Mouse (Mus musculus) lung, embryonic 14.5 days (tissue): ENCODE results near the gene Sez6l. TPM values are rescaled to one million over a fixed set of nuclear protein-coding genes. Genes with fewer than 3 reads are reported as not detected.

Experiments
- ATAC-seq: fragments of 200-750 bp; cut with Nextera tagmentation; 2 replicates; pipeline ENCODE4 v1.8.0; 2017; ENCODE audit warnings: mild to moderate bottlenecking, moderate TSS enrichment, moderate library complexity; ENCODE audit not compliant: insufficient read depth
- DNase-seq: peaks from one replicate; pipeline ENCODE4 v3.0.0-alpha.2; 2015
- H3K27ac ChIP-seq: fragments of 300-500 bp; sonication (generic); 2 replicates; pipeline ENCODE4 v1.5.1; 2014; ENCODE audit warnings: low read depth, mild to moderate bottlenecking, moderate library complexity
- H3K27me3 ChIP-seq: fragments of 300-500 bp; sonication (generic); 2 replicates; pipeline ENCODE4 v1.6.1; 2014; ENCODE audit warnings: low read length, control low read depth; ENCODE audit not compliant: insufficient read depth
- H3K36me3 ChIP-seq: fragments of 300-500 bp; sonication (generic); 2 replicates; pipeline ENCODE4 v1.6.1; 2014; ENCODE audit warnings: control low read depth; ENCODE audit not compliant: insufficient read depth
- H3K4me1 ChIP-seq: fragments of 300-500 bp; sonication (generic); 2 replicates; pipeline ENCODE4 v1.6.1; 2014; ENCODE audit warnings: antibody characterized with exemption, control low read depth; ENCODE audit not compliant: insufficient read depth
- H3K4me2 ChIP-seq: fragments of 300-500 bp; sonication (generic); 2 replicates; pipeline ENCODE4 v1.6.1; 2014; ENCODE audit warnings: mild to moderate bottlenecking
- H3K4me3 ChIP-seq: fragments of 300-500 bp; sonication (generic); 2 replicates; pipeline ENCODE4 v1.5.1; 2014; ENCODE audit warnings: low read depth, low read length
- H3K9ac ChIP-seq: fragments of 300-500 bp; sonication (generic); 2 replicates; pipeline ENCODE4 v1.6.1; 2014
- H3K9me3 ChIP-seq: fragments of 300-500 bp; sonication (generic); 2 replicates; pipeline ENCODE4 v1.6.1; 2016; ENCODE audit warnings: low read depth, low read length, control low read depth
- CTCF ChIP-seq: IDR thresholded peaks from 2 replicates; pipeline ENCODE4 v1.5.1; 2016; ENCODE audit warnings: antibody characterized with exemption, low read depth
- WGBS: fragments of 180-500 bp; shearing (Covaris S2); extraction: QIAGEN DNeasy Blood & Tissue Kit; methylation state at CpG from one replicate; pipeline ENCODE4 v1.1.7; 2014; 5-methylcytosine and 5-hydroxymethylcytosine counted together
- polyA plus RNA-seq: library from polyadenylated mRNA; unstranded; fragments of >200 nt; fragmentation: Nextera tagmentation; extraction: Ambion mirVana; gene quantifications from 2 replicates; pipeline ENCODE4 v1.2.1, GENCODE M21; 2014

The Sez6l gene
- polyA plus RNA-seq, 1 experiment from 2014 or later: 0.32 TPM

DNA sequence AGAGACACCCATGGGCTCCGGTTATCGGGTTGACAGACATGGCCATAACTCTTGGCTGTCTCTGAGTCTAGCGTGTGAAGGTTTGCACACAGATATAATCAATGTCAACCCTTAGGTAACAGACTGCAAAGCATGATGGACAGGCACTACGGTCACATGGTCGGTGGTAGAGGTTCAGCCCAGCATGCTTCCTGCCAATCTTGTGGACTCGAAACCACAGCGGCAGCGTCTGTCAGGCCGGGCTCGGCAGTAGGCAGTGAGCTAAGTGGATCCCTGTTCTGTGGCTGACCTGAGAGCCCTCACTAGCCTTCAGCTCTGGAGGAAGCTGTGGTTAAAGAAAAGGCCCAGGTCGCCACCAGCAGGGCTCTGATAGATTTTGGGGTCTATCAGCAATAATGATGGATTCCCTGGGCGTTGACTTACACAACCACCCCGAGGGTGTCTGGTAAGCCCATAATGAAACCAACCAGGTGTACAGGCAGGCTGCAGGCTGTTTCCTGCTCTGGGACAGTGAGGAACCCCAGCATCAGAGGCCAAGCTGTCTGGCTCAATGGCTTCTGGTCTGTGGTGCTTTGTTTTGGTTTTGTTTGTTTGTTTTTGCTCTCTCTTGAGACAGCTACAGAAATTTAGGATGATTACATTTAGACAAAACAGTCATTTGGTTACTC lies 192.0 kb downstream of the Sez6l start:
- Histone ChIP-seq H3K4me3 (no peak overlapping the region), H3K27me3 (no peaks in the 10 kb centered on the region), H3K9me3 (no peaks in the 10 kb centered on the region), H3K36me3 (no peaks in the 10 kb centered on the region), H3K27ac (no peak overlapping the region), H3K4me1 (no peaks in the 10 kb centered on the region), H3K9ac (no peak overlapping the region), H3K4me2 (no peak overlapping the region)
- ATAC-seq: no peak
- DNase-seq: no peak
- 89% methylated on average over 13 of the region's 13 CpGs for WGBS
- no peak for TF ChIP-seq CTCF

DNA sequence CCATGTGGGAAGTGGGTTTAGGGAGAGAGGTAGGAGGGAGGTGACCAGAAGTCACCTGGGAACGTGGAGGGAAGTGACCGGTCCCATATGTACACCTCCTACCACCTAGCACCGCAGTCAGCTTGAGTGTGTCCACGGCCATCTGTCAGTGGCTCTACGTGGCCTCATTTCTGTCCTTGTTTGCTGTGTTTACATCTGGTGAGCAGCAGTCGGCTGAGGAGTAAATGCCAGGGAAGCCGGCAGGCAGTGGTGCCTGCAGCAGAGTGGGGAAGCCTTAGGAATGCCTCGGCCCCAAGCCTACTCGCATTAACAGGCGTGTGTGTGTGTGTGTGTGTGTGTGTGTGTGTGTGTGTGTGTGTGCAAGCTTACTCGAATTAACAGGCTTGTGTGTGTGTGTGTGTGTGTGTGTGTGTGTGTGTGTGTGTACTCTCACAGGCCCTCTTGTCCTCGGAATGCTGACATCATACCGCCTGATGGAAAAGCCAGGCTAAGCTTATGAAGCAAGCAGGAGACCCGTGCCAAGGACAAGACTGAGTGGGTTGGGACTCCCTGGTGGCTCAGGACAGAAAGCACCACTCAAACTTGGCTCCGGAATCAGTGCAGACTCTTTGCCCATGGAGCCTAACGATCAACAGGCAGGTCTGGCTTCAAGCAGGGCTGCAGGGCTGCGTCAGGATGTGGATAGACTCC lies 194.2 kb downstream of the Sez6l start:
- peak; percentile 42 for DNase-seq
- H3K27ac ChIP-seq: no peak overlapping the region
- no peaks in the 10 kb centered on the region for H3K9me3 ChIP-seq
- H3K27me3 ChIP-seq: no peaks in the 10 kb centered on the region
- 38% methylated on average over 17 of the region's 17 CpGs for WGBS
- H3K4me3 ChIP-seq: no peak overlapping the region
- H3K4me1 ChIP-seq: no peaks in the 10 kb centered on the region
- H3K9ac ChIP-seq: no peak overlapping the region
- peaks cover 14% of the 10 kb centered on the region for H3K36me3 ChIP-seq
- TF ChIP-seq CTCF: no peak
- H3K4me2 ChIP-seq: no peak overlapping the region
- peak; percentile 47 for ATAC-seq

- DNase-seq (no peak), ATAC-seq (no peak)
- Histone ChIP-seq H3K27ac (no peak overlapping the region), H3K36me3 (peaks cover 14% of the 10 kb centered on the region), H3K9me3 (no peaks in the 10 kb centered on the region), H3K4me2 (no peak overlapping the region), H3K4me1 (no peaks in the 10 kb centered on the region), H3K27me3 (no peaks in the 10 kb centered on the region), H3K4me3 (no peak overlapping the region), H3K9ac (no peak overlapping the region)
- 56% methylated on average over 9 of the region's 9 CpGs for WGBS
- no peak for TF ChIP-seq CTCF
These were observed 194.9 kb downstream of the Sez6l start for GRCm38 (mm10) chr5:112382042-112382441.

- H3K4me3 ChIP-seq: no peak overlapping the region
- WGBS: 76% methylated on average over 11 of the region's 11 CpGs
- no peak overlapping the region for H3K27ac ChIP-seq
- no peaks in the 10 kb centered on the region for H3K9me3 ChIP-seq
- H3K4me2 ChIP-seq: no peak overlapping the region
- no peaks in the 10 kb centered on the region for H3K4me1 ChIP-seq
- no peak for TF ChIP-seq CTCF
- no peak overlapping the region for H3K9ac ChIP-seq
- DNase-seq (no peak), ATAC-seq (no peak)
- H3K27me3 ChIP-seq: no peaks in the 10 kb centered on the region
- peaks cover 17% of the 10 kb centered on the region for H3K36me3 ChIP-seq
These were observed 195.8 kb downstream of the Sez6l start for GRCm38 (mm10) chr5:112381154-112381553.

DNA sequence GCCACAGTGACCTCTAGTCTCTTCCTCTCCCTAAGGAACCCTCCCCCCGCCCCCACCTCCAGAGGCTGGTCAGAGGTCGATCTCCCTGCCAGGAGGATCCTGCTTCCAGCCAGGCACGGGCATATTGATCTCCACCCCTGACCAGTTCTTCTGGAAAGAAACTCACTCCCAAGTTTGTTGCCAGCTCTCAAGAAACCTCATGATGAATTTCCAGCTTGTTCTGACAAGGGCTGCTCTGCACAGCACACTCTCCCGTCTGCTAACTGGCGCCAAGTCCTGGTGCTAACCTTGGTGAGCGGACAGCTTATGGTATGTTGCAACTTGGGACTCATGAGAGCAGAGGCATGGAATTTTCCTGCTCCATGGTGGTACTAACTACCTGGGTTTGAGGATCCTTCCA lies 198.3 kb downstream of the Sez6l start:
- WGBS: 75% methylated on average over 6 of the region's 6 CpGs
- H3K4me1 ChIP-seq: no peaks in the 10 kb centered on the region
- H3K27ac ChIP-seq: no peak overlapping the region
- DNase-seq (no peak), ATAC-seq (no peak)
- no peak overlapping the region for H3K4me3 ChIP-seq
- no peaks in the 10 kb centered on the region for H3K27me3 ChIP-seq
- peaks cover 38% of the 10 kb centered on the region for H3K36me3 ChIP-seq
- no peaks in the 10 kb centered on the region for H3K9me3 ChIP-seq
- H3K4me2 ChIP-seq: no peak overlapping the region
- no peak for TF ChIP-seq CTCF
- no peak overlapping the region for H3K9ac ChIP-seq

- no peak overlapping the region for H3K9ac ChIP-seq
- TF ChIP-seq CTCF: no peak
- ATAC-seq (no peak), DNase-seq (no peak)
- no peaks in the 10 kb centered on the region for H3K9me3 ChIP-seq
- H3K27me3 ChIP-seq: no peaks in the 10 kb centered on the region
- 87% methylated on average over 1 of the region's 1 CpGs for WGBS
- no peak overlapping the region for H3K4me3 ChIP-seq
- peaks cover 41% of the 10 kb centered on the region for H3K36me3 ChIP-seq
- H3K4me2 ChIP-seq: no peak overlapping the region
- no peak overlapping the region for H3K27ac ChIP-seq
- no peaks in the 10 kb centered on the region for H3K4me1 ChIP-seq
These were observed 199.6 kb downstream of the Sez6l start for GRCm38 (mm10) chr5:112377380-112377779.

DNA sequence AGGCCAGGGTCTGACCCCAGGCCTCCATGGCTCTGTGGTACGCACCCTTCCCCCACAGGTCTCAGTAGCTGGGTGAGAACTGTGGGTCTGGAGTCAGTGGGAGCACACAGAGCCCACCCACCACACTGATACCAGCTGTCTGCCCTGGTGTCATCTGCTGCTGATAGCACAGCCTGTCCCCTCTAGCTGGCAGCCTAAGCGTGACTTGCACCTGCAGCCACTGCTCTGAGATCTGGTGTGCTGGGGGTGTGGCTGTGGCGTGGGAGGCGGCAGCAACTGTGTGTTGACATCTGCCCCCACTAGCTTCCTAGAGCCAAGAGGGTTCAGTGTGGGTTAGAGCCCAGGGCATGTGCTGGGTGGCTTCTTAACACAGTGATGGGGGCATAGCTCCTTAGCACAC lies 200.9 kb downstream of the Sez6l start:
- Histone ChIP-seq H3K9me3 (no peaks in the 10 kb centered on the region), H3K4me3 (no peak overlapping the region), H3K9ac (no peak overlapping the region), H3K27ac (no peak overlapping the region), H3K27me3 (no peaks in the 10 kb centered on the region), H3K4me2 (no peak overlapping the region), H3K4me1 (no peaks in the 10 kb centered on the region), H3K36me3 (peaks cover 46% of the 10 kb centered on the region)
- ATAC-seq (no peak), DNase-seq (no peak)
- 86% methylated on average over 4 of the region's 4 CpGs for WGBS
- no peak for TF ChIP-seq CTCF
